Mouse (Mus musculus): ENCODE results near the gene Sptbn1. TPM values are rescaled to one million over a fixed set of nuclear protein-coding genes. Genes with fewer than 3 reads are reported as not detected.

The Sptbn1 gene
- polyA plus RNA-seq, 1 experiment from 2014 or later, result 159 TPM

DNA sequence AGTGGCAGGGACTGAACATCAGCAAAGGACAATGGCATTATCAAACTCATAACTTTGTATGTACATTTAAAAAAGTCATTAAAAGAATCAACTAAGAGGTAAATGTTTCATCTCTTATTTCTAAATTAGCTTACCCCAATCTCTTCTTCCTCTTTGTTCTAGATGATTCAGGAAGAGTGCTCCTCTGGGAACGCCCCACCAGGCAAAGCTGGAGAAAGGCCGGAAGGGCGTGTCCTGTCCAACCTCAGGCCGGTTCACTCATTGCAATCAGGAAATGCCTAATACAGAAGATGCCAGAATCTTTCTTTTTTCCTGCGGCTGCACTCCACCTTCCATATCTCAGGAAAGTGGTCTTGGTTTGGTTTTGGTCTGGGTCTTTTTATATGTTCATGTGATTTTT lies 11.3 kb upstream of the Sptbn1 start:
- Histone ChIP-seq H3K4me1 (replicated peaks; ENCODE audit: control insufficient read depth, insufficient read depth, low read length) (no peaks in the 10 kb centered on the region), H3K36me3 (ENCODE audit: control insufficient read depth, insufficient read depth) (no peaks in the 10 kb centered on the region), H3K27me3 (replicated peaks; ENCODE audit: control insufficient read depth, insufficient read depth, low read length) (no peaks in the 10 kb centered on the region), H3K27ac (ENCODE audit: low read length) (no peak overlapping the region), H3K4me3 (replicated peaks; ENCODE audit: low read length) (no peak overlapping the region), H3K4me2 (ENCODE audit: low read length) (no peak overlapping the region), H3K9me3 (ENCODE audit: control insufficient read depth, low read length) (no peaks in the 10 kb centered on the region), H3K9ac (replicated peaks; ENCODE audit: low read depth, low read length) (no peak overlapping the region)
- WGBS, result 90% methylated on average over 5 of the region's 5 CpGs
- no peak for ATAC-seq

DNA sequence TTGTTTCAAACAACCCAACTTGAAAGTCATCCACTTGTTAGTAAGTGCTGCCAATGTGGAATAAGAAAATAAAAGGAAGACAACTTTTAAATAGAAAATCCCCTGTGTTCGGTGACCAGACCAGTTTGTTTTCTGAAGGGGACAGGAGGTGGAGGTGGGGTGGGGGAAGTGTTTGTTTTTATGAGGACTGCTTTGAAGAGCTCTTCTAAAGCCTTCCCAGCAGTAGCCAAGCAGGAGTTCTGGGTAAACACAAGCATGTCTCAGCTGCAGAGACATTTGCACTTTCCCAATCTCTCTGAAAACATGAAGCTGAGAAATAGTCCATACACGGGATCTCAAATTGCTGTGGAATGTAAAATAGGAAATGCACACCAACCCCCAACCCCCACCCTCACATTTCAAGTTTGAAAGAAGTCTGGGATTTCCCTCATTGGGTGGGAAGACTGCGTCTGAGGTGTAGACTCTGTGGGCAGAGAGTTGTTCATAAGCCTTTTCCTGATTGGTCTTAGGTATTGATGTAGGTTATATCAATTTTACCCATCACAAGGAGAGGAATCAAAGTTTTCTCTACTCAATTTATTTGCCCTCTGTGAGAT lies 7.6 kb upstream of the Sptbn1 start:
- Histone ChIP-seq H3K4me3 (replicated peaks; ENCODE audit: low read length) (no peak overlapping the region), H3K9ac (replicated peaks; ENCODE audit: low read depth, low read length) (no peak overlapping the region), H3K36me3 (ENCODE audit: control insufficient read depth, insufficient read depth) (no peaks in the 10 kb centered on the region), H3K27ac (ENCODE audit: low read length) (no peak overlapping the region), H3K27me3 (replicated peaks; ENCODE audit: control insufficient read depth, insufficient read depth, low read length) (no peaks in the 10 kb centered on the region), H3K4me2 (ENCODE audit: low read length) (no peak overlapping the region), H3K4me1 (replicated peaks; ENCODE audit: control insufficient read depth, insufficient read depth, low read length) (no peaks in the 10 kb centered on the region), H3K9me3 (ENCODE audit: control insufficient read depth, low read length) (no peaks in the 10 kb centered on the region)
- 69% methylated on average over 3 of the region's 3 CpGs for WGBS
- no peak for ATAC-seq

DNA sequence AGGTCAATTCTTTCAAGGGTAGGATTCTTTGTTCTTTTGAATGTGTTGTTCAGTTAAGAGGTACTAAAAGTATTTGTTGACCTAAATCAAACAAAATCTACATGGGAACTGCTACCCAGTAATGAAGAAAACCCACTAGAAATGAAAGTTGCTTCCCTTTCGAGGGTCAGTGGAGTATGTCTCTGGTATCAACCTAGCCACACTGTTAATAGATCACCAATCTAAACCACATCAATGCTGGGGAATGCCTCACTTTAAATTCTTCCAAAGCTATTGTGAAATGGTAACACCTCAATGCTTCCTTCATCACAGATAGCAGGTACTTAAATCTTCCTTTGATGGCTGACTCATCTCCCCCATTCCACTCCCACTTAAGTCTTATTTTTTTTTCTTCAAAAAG lies 1.5 kb upstream of the Sptbn1 start:
- no peak for ATAC-seq
- Histone ChIP-seq H3K27ac (ENCODE audit: low read length) (no peak overlapping the region), H3K36me3 (ENCODE audit: control insufficient read depth, insufficient read depth) (no peaks in the 10 kb centered on the region), H3K4me2 (ENCODE audit: low read length) (no peak overlapping the region), H3K9ac (replicated peaks; ENCODE audit: low read depth, low read length) (no peak overlapping the region), H3K4me1 (replicated peaks; ENCODE audit: control insufficient read depth, insufficient read depth, low read length) (peaks cover 19% of the 10 kb centered on the region), H3K9me3 (ENCODE audit: control insufficient read depth, low read length) (no peaks in the 10 kb centered on the region), H3K4me3 (replicated peaks; ENCODE audit: low read length) (no peak overlapping the region), H3K27me3 (replicated peaks; ENCODE audit: control insufficient read depth, insufficient read depth, low read length) (0 out of 2 replicates have a peak, but pooled peaks cover 2% of the 10 kb centered on the region)
- whole genome bisulfite sequencing, result 86% methylated on average over 1 of the region's 1 CpGs

DNA sequence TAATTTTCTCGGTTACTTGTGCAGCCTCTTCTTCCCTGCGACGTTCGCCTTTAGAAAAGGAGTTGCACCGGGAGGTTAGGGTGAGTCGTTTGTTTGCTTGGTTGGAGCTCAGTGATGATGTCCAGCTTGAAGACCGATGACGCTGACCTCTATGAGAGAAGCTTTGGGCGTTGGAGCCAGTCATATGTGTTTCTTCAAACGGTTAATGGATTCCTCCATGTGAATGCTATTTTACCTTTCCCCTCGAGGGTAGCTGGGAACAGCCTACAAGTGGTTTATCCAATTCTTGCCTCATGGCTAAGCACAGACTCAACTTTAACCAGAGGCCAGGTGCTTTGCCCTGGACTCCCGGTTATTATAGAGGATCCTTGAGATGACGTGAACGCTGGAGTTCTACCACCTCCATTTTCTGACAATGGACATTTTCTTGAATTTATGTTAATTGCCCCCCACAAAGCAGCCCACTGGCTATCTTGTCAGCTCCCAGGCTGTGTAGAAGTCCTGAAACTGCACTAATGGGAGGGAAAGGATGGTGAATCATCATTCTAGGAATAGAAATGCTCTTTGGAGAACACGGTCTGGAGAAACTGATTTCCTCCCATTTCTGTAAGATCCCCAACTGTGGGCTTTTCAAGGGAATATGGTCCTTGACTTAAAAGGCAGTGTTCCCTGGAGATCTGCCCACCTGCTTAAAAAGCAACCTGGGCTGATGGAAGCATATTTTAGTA lies 837 bp upstream of the Sptbn1 start:
- Histone ChIP-seq H3K36me3 (ENCODE audit: control insufficient read depth, insufficient read depth) (no peaks in the 10 kb centered on the region), H3K4me3 (replicated peaks; ENCODE audit: low read length) (peak overlapping the region; percentile 99), H3K4me2 (ENCODE audit: low read length) (peak overlapping the region; percentile 71), H3K9ac (replicated peaks; ENCODE audit: low read depth, low read length) (peak overlapping the region; percentile 56), H3K4me1 (replicated peaks; ENCODE audit: control insufficient read depth, insufficient read depth, low read length) (peaks cover 21% of the 10 kb centered on the region), H3K27ac (ENCODE audit: low read length) (peak overlapping the region; percentile 67), H3K9me3 (ENCODE audit: control insufficient read depth, low read length) (no peaks in the 10 kb centered on the region), H3K27me3 (replicated peaks; ENCODE audit: control insufficient read depth, insufficient read depth, low read length) (0 out of 2 replicates have a peak, but pooled peaks cover 2% of the 10 kb centered on the region)
- peak; percentile 9 for ATAC-seq
- WGBS, result 5% methylated on average over 15 of the region's 15 CpGs

DNA sequence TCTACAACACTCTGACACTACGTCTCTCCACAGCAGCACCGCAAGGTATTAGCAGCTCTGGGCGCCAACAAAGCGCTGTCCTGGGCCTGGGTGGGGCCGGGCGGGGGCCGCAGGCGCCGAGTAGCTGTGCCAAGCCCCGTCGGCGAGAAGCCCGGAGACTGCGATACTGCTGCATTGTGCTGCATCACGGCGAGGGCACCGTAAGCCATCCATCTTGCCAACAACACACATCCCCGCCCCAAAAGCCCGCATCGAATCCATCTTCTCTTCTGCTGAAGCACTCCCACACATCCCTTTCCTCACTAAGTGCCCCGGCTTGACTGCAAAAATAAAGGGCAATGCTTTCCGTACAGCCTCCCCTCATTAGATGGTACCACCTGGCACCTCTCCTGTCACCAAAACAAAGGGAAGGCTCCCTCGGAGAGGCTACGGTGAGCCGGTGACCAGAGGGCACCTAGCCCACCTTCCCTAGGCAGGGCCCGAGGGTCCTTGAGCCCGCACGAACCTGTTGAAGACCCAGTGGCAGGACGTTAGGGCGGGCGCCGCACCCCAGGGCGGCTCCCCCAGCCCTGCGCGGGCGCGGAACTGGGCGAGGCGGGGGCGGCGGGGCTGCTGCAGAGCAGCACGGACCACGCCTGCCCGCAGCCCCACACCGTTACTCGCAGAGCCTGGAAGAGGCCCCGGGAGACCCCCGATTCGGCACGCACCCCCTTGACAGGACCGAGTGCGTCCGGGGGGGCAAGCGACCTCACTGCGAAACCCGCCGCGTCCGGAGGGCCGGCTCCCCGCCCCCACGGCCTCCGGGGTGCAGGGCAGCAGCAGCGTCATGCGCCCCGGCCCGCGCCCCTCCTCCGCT lies 711 bp downstream of the Sptbn1 start:
- H3K4me3 ChIP-seq (replicated peaks; ENCODE audit: low read length), result peak overlapping the region; percentile 99
- H3K9me3 ChIP-seq (ENCODE audit: control insufficient read depth, low read length), result no peaks in the 10 kb centered on the region
- peak; percentile 72 for ATAC-seq
- 0 out of 2 replicates have a peak, but pooled peaks cover 2% of the 10 kb centered on the region for H3K27me3 ChIP-seq (replicated peaks; ENCODE audit: control insufficient read depth, insufficient read depth, low read length)
- peak overlapping the region; percentile 65 for H3K4me2 ChIP-seq (ENCODE audit: low read length)
- WGBS, result under 1% methylated on average over 64 of the region's 69 CpGs
- peaks cover 23% of the 10 kb centered on the region for H3K4me1 ChIP-seq (replicated peaks; ENCODE audit: control insufficient read depth, insufficient read depth, low read length)
- H3K27ac ChIP-seq (ENCODE audit: low read length), result peak overlapping the region; percentile 93
- peak overlapping the region; percentile 98 for H3K9ac ChIP-seq (replicated peaks; ENCODE audit: low read depth, low read length)
- H3K36me3 ChIP-seq (ENCODE audit: control insufficient read depth, insufficient read depth), result no peaks in the 10 kb centered on the region

DNA sequence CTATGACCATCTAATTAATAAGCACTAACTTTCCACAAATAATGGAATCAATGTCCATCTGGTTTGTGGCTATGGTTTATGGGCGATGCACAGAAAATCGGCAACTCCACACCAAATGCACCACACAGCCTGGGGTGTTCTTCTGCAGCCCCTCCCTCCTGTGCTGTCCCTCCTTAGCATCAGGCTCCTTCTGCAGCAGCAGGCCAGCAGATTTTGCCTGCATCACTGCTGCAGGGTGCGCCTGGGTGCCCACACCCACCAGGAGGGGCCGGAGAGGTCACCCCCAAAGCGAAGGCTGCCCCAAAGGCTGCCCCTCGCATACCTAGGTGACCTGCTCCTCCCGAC lies 1.3 kb downstream of the Sptbn1 start:
- H3K27me3 ChIP-seq (replicated peaks; ENCODE audit: control insufficient read depth, insufficient read depth, low read length), result 0 out of 2 replicates have a peak, but pooled peaks cover 2% of the 10 kb centered on the region
- H3K9me3 ChIP-seq (ENCODE audit: control insufficient read depth, low read length), result no peaks in the 10 kb centered on the region
- peak overlapping the region; percentile 93 for H3K27ac ChIP-seq (ENCODE audit: low read length)
- peak overlapping the region; percentile 65 for H3K4me2 ChIP-seq (ENCODE audit: low read length)
- peaks cover 23% of the 10 kb centered on the region for H3K4me1 ChIP-seq (replicated peaks; ENCODE audit: control insufficient read depth, insufficient read depth, low read length)
- H3K9ac ChIP-seq (replicated peaks; ENCODE audit: low read depth, low read length), result peak overlapping the region; percentile 98
- peak; percentile 3; the same call in 1 of the 2 replicates for ATAC-seq
- H3K36me3 ChIP-seq (ENCODE audit: control insufficient read depth, insufficient read depth), result no peaks in the 10 kb centered on the region
- 3% methylated on average over 7 of the region's 7 CpGs for WGBS
- peak overlapping the region; percentile 99 for H3K4me3 ChIP-seq (replicated peaks; ENCODE audit: low read length)

DNA sequence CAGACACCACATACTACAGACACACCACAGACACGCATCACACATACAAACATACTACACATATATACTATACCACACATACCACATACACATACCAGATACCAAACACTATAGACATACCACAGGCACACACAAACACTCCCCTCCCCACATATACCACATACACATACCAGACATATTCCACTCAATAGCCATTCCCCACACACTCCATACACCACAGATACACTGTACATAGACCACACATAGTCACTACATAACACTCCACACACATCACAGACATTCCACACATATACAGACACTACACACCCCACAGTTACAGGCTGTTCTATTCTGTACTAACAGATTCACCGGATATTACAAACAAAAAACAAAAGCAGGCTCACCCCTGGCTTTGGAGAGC lies 2.3 kb downstream of the Sptbn1 start:
- Histone ChIP-seq H3K27ac (ENCODE audit: low read length) (no peak overlapping the region), H3K4me3 (replicated peaks; ENCODE audit: low read length) (peak overlapping the region; percentile 45), H3K9me3 (ENCODE audit: control insufficient read depth, low read length) (no peaks in the 10 kb centered on the region), H3K4me1 (replicated peaks; ENCODE audit: control insufficient read depth, insufficient read depth, low read length) (peaks cover 23% of the 10 kb centered on the region), H3K9ac (replicated peaks; ENCODE audit: low read depth, low read length) (peak overlapping the region; percentile 32), H3K27me3 (replicated peaks; ENCODE audit: control insufficient read depth, insufficient read depth, low read length) (0 out of 2 replicates have a peak, but pooled peaks cover 2% of the 10 kb centered on the region), H3K4me2 (ENCODE audit: low read length) (peak overlapping the region; percentile 61), H3K36me3 (ENCODE audit: control insufficient read depth, insufficient read depth) (no peaks in the 10 kb centered on the region)
- ATAC-seq, result no peak
- WGBS, result 85% methylated on average over 2 of the region's 2 CpGs

DNA sequence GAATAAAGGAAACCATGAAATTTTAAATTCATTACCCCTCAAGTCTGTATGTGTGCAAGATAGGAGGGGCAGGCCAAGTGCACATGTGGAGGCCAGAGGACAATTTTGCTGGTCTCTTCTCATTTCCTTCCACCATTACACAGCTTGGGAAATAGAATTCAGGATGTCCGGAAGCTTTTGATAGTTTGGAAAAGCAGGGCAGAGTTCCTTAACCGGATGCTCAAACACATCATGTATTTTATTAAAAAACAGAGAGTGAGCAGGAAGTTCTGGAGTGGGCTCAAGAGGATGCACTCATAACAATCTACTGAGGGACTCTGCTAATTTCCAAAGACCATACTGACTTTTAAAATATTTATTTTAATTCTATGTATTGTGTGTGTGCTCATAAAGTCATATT lies 4.3 kb downstream of the Sptbn1 start:
- Histone ChIP-seq H3K27ac (ENCODE audit: low read length) (no peak overlapping the region), H3K27me3 (replicated peaks; ENCODE audit: control insufficient read depth, insufficient read depth, low read length) (no peaks in the 10 kb centered on the region), H3K36me3 (ENCODE audit: control insufficient read depth, insufficient read depth) (no peaks in the 10 kb centered on the region), H3K9ac (replicated peaks; ENCODE audit: low read depth, low read length) (no peak overlapping the region), H3K4me1 (replicated peaks; ENCODE audit: control insufficient read depth, insufficient read depth, low read length) (peaks cover 19% of the 10 kb centered on the region), H3K4me2 (ENCODE audit: low read length) (no peak overlapping the region), H3K4me3 (replicated peaks; ENCODE audit: low read length) (no peak overlapping the region), H3K9me3 (ENCODE audit: control insufficient read depth, low read length) (no peaks in the 10 kb centered on the region)
- no peak for ATAC-seq
- WGBS, result 90% methylated on average over 2 of the region's 2 CpGs

DNA sequence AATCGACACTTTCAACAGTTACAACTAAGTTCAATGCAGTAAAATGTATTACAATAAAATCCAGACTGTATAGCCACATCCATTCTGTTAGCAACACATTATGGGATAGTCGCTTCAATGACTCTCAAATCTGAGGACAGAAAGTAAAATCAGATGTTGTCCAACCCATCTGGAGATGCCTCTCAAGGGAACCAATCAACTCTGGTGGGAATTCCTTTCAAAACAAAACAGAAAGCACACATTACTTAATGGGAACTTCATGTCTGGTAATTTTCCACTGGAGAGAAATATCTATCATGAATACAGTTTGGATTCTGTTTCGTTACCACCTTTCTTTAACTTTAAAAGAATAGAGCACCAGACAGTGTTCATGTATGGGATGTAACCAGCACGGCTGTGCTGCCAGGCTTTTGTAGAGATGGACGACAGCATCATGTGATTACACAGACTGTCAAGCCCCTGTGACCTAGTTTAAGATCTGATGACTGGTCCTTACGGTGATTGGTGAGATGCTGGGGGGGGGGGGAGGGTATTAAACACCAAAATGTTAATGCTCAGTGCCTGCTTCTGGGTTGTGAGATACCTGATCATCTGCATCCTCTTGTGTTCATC lies 9.1 kb downstream of the Sptbn1 start:
- peaks cover 7% of the 10 kb centered on the region; the same call in 1 of the 2 replicates for H3K4me1 ChIP-seq (replicated peaks; ENCODE audit: control insufficient read depth, insufficient read depth, low read length)
- H3K27me3 ChIP-seq (replicated peaks; ENCODE audit: control insufficient read depth, insufficient read depth, low read length), result no peaks in the 10 kb centered on the region
- 83% methylated on average over 6 of the region's 6 CpGs for WGBS
- H3K27ac ChIP-seq (ENCODE audit: low read length), result no peak overlapping the region
- H3K9ac ChIP-seq (replicated peaks; ENCODE audit: low read depth, low read length), result no peak overlapping the region
- no peaks in the 10 kb centered on the region for H3K36me3 ChIP-seq (ENCODE audit: control insufficient read depth, insufficient read depth)
- ATAC-seq, result no peak
- no peak overlapping the region for H3K4me3 ChIP-seq (replicated peaks; ENCODE audit: low read length)
- H3K4me2 ChIP-seq (ENCODE audit: low read length), result no peak overlapping the region
- H3K9me3 ChIP-seq (ENCODE audit: control insufficient read depth, low read length), result no peaks in the 10 kb centered on the region

Measured in forebrain, embryonic 16.5 days (tissue).